Mouse (Mus musculus): ENCODE data around the gene Gm45233.
A peak's percentile ranks its signal among the peaks of the same experiment; 100 is the strongest.

Gm45233 gene

GRCm38 (mm10) chr7:43448246-43448645 is 4.3 kb downstream of the Gm45233 start:
- DNase-seq (ENCODE audit: low read depth, low spot score): no peak

- DNase-seq (ENCODE audit: low read depth, low spot score): no peak
Observed at GRCm38 (mm10) chr7:43449811-43450210, 5.9 kb downstream of the Gm45233 start.

- DNase-seq (ENCODE audit: low read depth, low spot score): no peak
Observed at GRCm38 (mm10) chr7:43451726-43452125, 7.8 kb downstream of the Gm45233 start.

- DNase-seq (ENCODE audit: low read depth, low spot score): no peak
Observed at GRCm38 (mm10) chr7:43452609-43453008, 8.7 kb downstream of the Gm45233 start.

GRCm38 (mm10) chr7:43453599-43454355 is 9.8 kb downstream of the Gm45233 start:
- no peak for DNase-seq (ENCODE audit: low read depth, low spot score)

- no peak for DNase-seq (ENCODE audit: low read depth, low spot score)
Observed at GRCm38 (mm10) chr7:43454371-43454770, 10.4 kb downstream of the Gm45233 start.

- DNase-seq (ENCODE audit: low read depth, low spot score): no peak
Observed at GRCm38 (mm10) chr7:43462851-43463250, 18.9 kb downstream of the Gm45233 start, which contains the start of gene Vsig10l. Gene Vsig10l (plus strand): TSS chr7:43463151.

GRCm38 (mm10) chr7:43463976-43464375 is 20.0 kb downstream of the Gm45233 start:
- DNase-seq (ENCODE audit: low read depth, low spot score): no peak

- no peak for DNase-seq (ENCODE audit: low read depth, low spot score)
Observed at GRCm38 (mm10) chr7:43464864-43465343, 21.0 kb downstream of the Gm45233 start.

GRCm38 (mm10) chr7:43465344-43466098 is 21.6 kb downstream of the Gm45233 start:
- peak; percentile 72 for DNase-seq (ENCODE audit: low read depth, low spot score)

GRCm38 (mm10) chr7:43466099-43466694 is 22.3 kb downstream of the Gm45233 start:
- DNase-seq (ENCODE audit: low read depth, low spot score): no peak

- DNase-seq (ENCODE audit: low read depth, low spot score): no peak
Observed at GRCm38 (mm10) chr7:43470373-43470772, 26.4 kb downstream of the Gm45233 start.

- no peak for DNase-seq (ENCODE audit: low read depth, low spot score)
Observed at GRCm38 (mm10) chr7:43475706-43476105, 31.8 kb downstream of the Gm45233 start.

GRCm38 (mm10) chr7:43476376-43476775 is 32.4 kb downstream of the Gm45233 start:
- no peak for DNase-seq (ENCODE audit: low read depth, low spot score)

GRCm38 (mm10) chr7:43481191-43481590 is 37.3 kb downstream of the Gm45233 start:
- DNase-seq (ENCODE audit: low read depth, low spot score): no peak

- no peak for DNase-seq (ENCODE audit: low read depth, low spot score)
Observed at GRCm38 (mm10) chr7:43482090-43482716, 38.3 kb downstream of the Gm45233 start.

- DNase-seq (ENCODE audit: low read depth, low spot score): no peak
Observed at GRCm38 (mm10) chr7:43483236-43483635, 39.3 kb downstream of the Gm45233 start.

- DNase-seq (ENCODE audit: low read depth, low spot score): no peak
Observed at GRCm38 (mm10) chr7:43488646-43489045, 44.7 kb downstream of the Gm45233 start.

- no peak for DNase-seq (ENCODE audit: low read depth, low spot score)
Observed at GRCm38 (mm10) chr7:43489631-43490125, 45.8 kb downstream of the Gm45233 start, which contains the start of gene Iglon5. Gene Iglon5 (minus strand): TSS chr7:43490075.

- DNase-seq (ENCODE audit: low read depth, low spot score): peak; percentile 69
Observed at GRCm38 (mm10) chr7:43490182-43490584, 46.3 kb downstream of the Gm45233 start.

- DNase-seq (ENCODE audit: low read depth, low spot score): no peak
Observed at GRCm38 (mm10) chr7:43490861-43491260, 46.9 kb downstream of the Gm45233 start.
